Mouse (Mus musculus) E14TG2a.4 (cell line): ENCODE measurements around the gene Cars2.

Experiments
- H3K27me3 ChIP-seq: 2 replicates; pipeline ENCODE4 v1.6.1; 2014; ENCODE audit warnings: low read length, control low read depth; ENCODE audit not compliant: insufficient read depth
- H3K36me3 ChIP-seq: 2 replicates; pipeline ENCODE4 v1.6.1; 2014; ENCODE audit warnings: low read length, control low read depth; ENCODE audit not compliant: insufficient read depth
- H3K4me1 ChIP-seq: replicated peaks from 2 replicates; pipeline ENCODE4 v1.6.1; 2014; ENCODE audit warnings: low read depth, low read length, control low read depth
- H3K4me3 ChIP-seq: replicated peaks from 2 replicates; pipeline ENCODE4 v1.5.1; 2014; ENCODE audit warnings: mild to moderate bottlenecking, low read length
- H3K9me3 ChIP-seq: 2 replicates; pipeline ENCODE4 v1.6.1; 2014; ENCODE audit warnings: low read length, control low read depth
- CTCF ChIP-seq: conservative IDR thresholded peaks from 2 replicates; pipeline ENCODE4 v1.5.1; 2014; ENCODE audit warnings: low read length
- NANOG ChIP-seq: IDR thresholded peaks from 2 replicates; pipeline ENCODE4 v1.6.1; 2014; ENCODE audit warnings: borderline replicate concordance, low read length, mixed read lengths
- POU5F1 ChIP-seq: IDR thresholded peaks from 2 replicates; pipeline ENCODE4 v1.6.1; 2014; ENCODE audit warnings: low read length, borderline replicate concordance

The Cars2 gene

GRCm38 (mm10) chr8:11550281-11550948 lies at the start of gene Cars2:
Gene Cars2, minus strand, starts transcription at chr8:11550783.
- Histone ChIP-seq H3K9me3 (no peaks in the 10 kb centered on the region), H3K27me3 (no peaks in the 10 kb centered on the region), H3K4me1 (peaks cover 62% of the 10 kb centered on the region), H3K36me3 (peaks cover 36% of the 10 kb centered on the region), H3K4me3 (peak within 1 kb of the TSS; percentile 90)
- no peak for TF ChIP-seq NANOG
- TF ChIP-seq POU5F1: no peak
- TF ChIP-seq CTCF: no peak

GRCm38 (mm10) chr8:11593222-11593884 lies 42.8 kb upstream of the Cars2 start:
- no peaks in the 10 kb centered on the region for H3K36me3 ChIP-seq
- H3K9me3 ChIP-seq: peaks cover 11% of the 10 kb centered on the region
- no peaks in the 10 kb centered on the region for H3K27me3 ChIP-seq
- H3K4me1 ChIP-seq: peaks cover 34% of the 10 kb centered on the region
- no peak overlapping the region for H3K4me3 ChIP-seq
- no peak for TF ChIP-seq NANOG
- no peak for TF ChIP-seq CTCF
- no peak for TF ChIP-seq POU5F1

GRCm38 (mm10) chr8:11592296-11592695 lies 41.7 kb upstream of the Cars2 start:
- Histone ChIP-seq H3K4me3 (peak overlapping the region; percentile 10; the same call in 1 of the 2 replicates), H3K9me3 (peaks cover 6% of the 10 kb centered on the region), H3K27me3 (no peaks in the 10 kb centered on the region), H3K36me3 (no peaks in the 10 kb centered on the region), H3K4me1 (peaks cover 34% of the 10 kb centered on the region)
- TF ChIP-seq CTCF: no peak
- no peak for TF ChIP-seq POU5F1
- no peak for TF ChIP-seq NANOG

GRCm38 (mm10) chr8:11591837-11592236 lies 41.3 kb upstream of the Cars2 start:
- Histone ChIP-seq H3K4me3 (peak overlapping the region; percentile 10; the same call in 1 of the 2 replicates), H3K27me3 (no peaks in the 10 kb centered on the region), H3K36me3 (no peaks in the 10 kb centered on the region), H3K9me3 (peaks cover 2% of the 10 kb centered on the region; the same call in 1 of the 2 replicates), H3K4me1 (peaks cover 34% of the 10 kb centered on the region)
- no peak for TF ChIP-seq NANOG
- TF ChIP-seq POU5F1: no peak
- no peak for TF ChIP-seq CTCF

- no peak for TF ChIP-seq CTCF
- TF ChIP-seq NANOG: no peak
- no peak for TF ChIP-seq POU5F1
- no peaks in the 10 kb centered on the region for H3K36me3 ChIP-seq
- H3K9me3 ChIP-seq: peaks cover 20% of the 10 kb centered on the region
- H3K4me1 ChIP-seq: peaks cover 7% of the 10 kb centered on the region; the same call in 1 of the 2 replicates
- no peak overlapping the region for H3K4me3 ChIP-seq
- 0 out of 2 replicates have a peak, but pooled peaks cover 4% of the 10 kb centered on the region for H3K27me3 ChIP-seq
Observed at GRCm38 (mm10) chr8:11586374-11586745, 35.8 kb upstream of the Cars2 start.

GRCm38 (mm10) chr8:11585513-11586373 lies 35.2 kb upstream of the Cars2 start:
- H3K9me3 ChIP-seq: peaks cover 20% of the 10 kb centered on the region
- H3K36me3 ChIP-seq: no peaks in the 10 kb centered on the region
- no peak overlapping the region for H3K4me3 ChIP-seq
- 0 out of 2 replicates have a peak, but pooled peaks cover 4% of the 10 kb centered on the region for H3K27me3 ChIP-seq
- TF ChIP-seq POU5F1 (no peak), CTCF (no peak), NANOG (no peak)
- peaks cover 3% of the 10 kb centered on the region; the same call in 1 of the 2 replicates for H3K4me1 ChIP-seq

- TF ChIP-seq CTCF (no peak), NANOG (no peak), POU5F1 (no peak)
- no peaks in the 10 kb centered on the region for H3K27me3 ChIP-seq
- H3K36me3 ChIP-seq: peaks cover 9% of the 10 kb centered on the region
Observed at GRCm38 (mm10) chr8:11575604-11576384, 25.2 kb upstream of the Cars2 start.

More at GRCm38 (mm10) chr8:11575604-11576384, 25.2 kb upstream of the Cars2 start:
- peaks cover 9% of the 10 kb centered on the region; the same call in 1 of the 2 replicates for H3K4me1 ChIP-seq
- H3K4me3 ChIP-seq: no peak overlapping the region
- no peaks in the 10 kb centered on the region for H3K9me3 ChIP-seq
